Mouse (Mus musculus) kidney, embryonic 16.5 days (tissue): ENCODE data around the gene Hist1h2ad. TPM values are rescaled to one million over a fixed set of nuclear protein-coding genes. Genes with fewer than 3 reads are reported as not detected.
A peak's percentile ranks its signal among the peaks of the same experiment; 100 is the strongest.
"Not testable (repeated sequence)": the region's sequence is repeated elsewhere in the genome, so short reads cannot be mapped to it uniquely, and the experiment has no call there.

Experiments
- ATAC-seq: fragments of 200-750 bp; cut with Nextera tagmentation; 2 replicates; pipeline ENCODE4 v1.8.0; 2017; ENCODE audit warnings: moderate TSS enrichment; ENCODE audit not compliant: low FRiP score, low TSS enrichment
- H3K27ac ChIP-seq: fragments of 300-500 bp; sonication (generic); 2 replicates; pipeline ENCODE4 v1.5.1; 2014; ENCODE audit warnings: low read length
- H3K27me3 ChIP-seq: fragments of 300-500 bp; sonication (generic); 2 replicates; pipeline ENCODE4 v1.6.1; 2014; ENCODE audit warnings: low read length, control low read depth, mixed read lengths; ENCODE audit not compliant: insufficient read depth
- H3K36me3 ChIP-seq: fragments of 300-500 bp; sonication (generic); 2 replicates; pipeline ENCODE4 v1.6.1; 2014; ENCODE audit warnings: low read length, control low read depth, mixed read lengths; ENCODE audit not compliant: insufficient read depth
- H3K4me1 ChIP-seq: fragments of 300-500 bp; sonication (generic); 2 replicates; pipeline ENCODE4 v1.6.1; 2014; ENCODE audit warnings: low read length, control low read depth, mixed read lengths; ENCODE audit not compliant: insufficient read depth
- H3K4me2 ChIP-seq: fragments of 300-500 bp; sonication (generic); replicated peaks from 2 replicates; pipeline ENCODE4 v1.6.1; 2014; ENCODE audit warnings: low read depth, low read length
- H3K4me3 ChIP-seq: fragments of 300-500 bp; sonication (generic); 2 replicates; pipeline ENCODE4 v1.5.1; 2014; ENCODE audit warnings: mild to moderate bottlenecking, low read length
- H3K9ac ChIP-seq: fragments of 300-500 bp; sonication (generic); replicated peaks from 2 replicates; pipeline ENCODE4 v1.6.1; 2014; ENCODE audit warnings: low read length
- H3K9me3 ChIP-seq: fragments of 300-500 bp; sonication (generic); 2 replicates; pipeline ENCODE4 v1.6.1; 2016; ENCODE audit warnings: low read length, control low read depth
- WGBS: fragments of 180-500 bp; shearing (Covaris S2); extraction: QIAGEN DNeasy Blood & Tissue Kit; methylation state at CpG from one replicate; pipeline ENCODE4 v1.1.7; 2014; 5-methylcytosine and 5-hydroxymethylcytosine counted together
- polyA plus RNA-seq: library from polyadenylated mRNA; unstranded; fragments of >200 nt; fragmentation: Nextera tagmentation; extraction: Ambion mirVana; gene quantifications from 2 replicates; pipeline ENCODE4 v1.2.1, GENCODE M21; 2015

Gene Hist1h2ad
- polyA plus RNA-seq, 1 experiment from 2014 or later: 3.0 TPM

GRCm38 (mm10) chr13:23551931-23552914 lies 22.0 kb upstream of the Hist1h2ad start:
- Histone ChIP-seq H3K4me3 (peak overlapping the region; percentile 52), H3K9ac (peak overlapping the region; percentile 69; the same call in 1 of the 2 replicates), H3K4me2 (peak overlapping the region; percentile 68), H3K27me3 (no peaks in the 10 kb centered on the region), H3K9me3 (no peaks in the 10 kb centered on the region), H3K27ac (peak overlapping the region; percentile 96), H3K36me3 (no peaks in the 10 kb centered on the region), H3K4me1 (peaks cover 18% of the 10 kb centered on the region)
- no peak for ATAC-seq
- 49% methylated on average over 8 of the region's 8 CpGs for WGBS

GRCm38 (mm10) chr13:23552962-23553361 lies 21.2 kb upstream of the Hist1h2ad start, which contains the start of gene Hist1h1d:
TSS of gene Hist1h1d (plus strand) at chr13:23553262.
- Histone ChIP-seq H3K36me3 (no peaks in the 10 kb centered on the region), H3K27ac (peak within 1 kb of the TSS; percentile 99), H3K9me3 (no peaks in the 10 kb centered on the region), H3K4me1 (peaks cover 18% of the 10 kb centered on the region), H3K9ac (no peak within 1 kb of the TSS; the same call in 1 of the 2 replicates), H3K4me3 (no peak within 1 kb of the TSS), H3K27me3 (no peaks in the 10 kb centered on the region), H3K4me2 (peak within 1 kb of the TSS; percentile 68)
- ATAC-seq: no peak

- Histone ChIP-seq H3K36me3 (no peaks in the 10 kb centered on the region), H3K9ac (peak overlapping the region; percentile 74), H3K9me3 (no peaks in the 10 kb centered on the region), H3K4me1 (peaks cover 18% of the 10 kb centered on the region), H3K4me3 (peak overlapping the region; percentile 52), H3K4me2 (peak overlapping the region; percentile 60), H3K27ac (peak overlapping the region; percentile 99), H3K27me3 (no peaks in the 10 kb centered on the region)
- ATAC-seq: no peak
- WGBS: 19% methylated on average over 9 of the region's 9 CpGs
Measured at GRCm38 (mm10) chr13:23554393-23554792, 19.8 kb upstream of the Hist1h2ad start.

- Histone ChIP-seq H3K27ac (peak overlapping the region; percentile 99), H3K4me1 (peaks cover 18% of the 10 kb centered on the region), H3K9ac (peak overlapping the region; percentile 74), H3K4me2 (peak overlapping the region; percentile 60), H3K9me3 (no peaks in the 10 kb centered on the region), H3K36me3 (no peaks in the 10 kb centered on the region), H3K27me3 (no peaks in the 10 kb centered on the region), H3K4me3 (peak overlapping the region; percentile 52)
- peak; percentile 91 for ATAC-seq
- WGBS: under 1% methylated on average over 45 of the region's 54 CpGs
Measured at GRCm38 (mm10) chr13:23554925-23555838, 19.0 kb upstream of the Hist1h2ad start.

GRCm38 (mm10) chr13:23555839-23556416 lies 18.3 kb upstream of the Hist1h2ad start:
- Histone ChIP-seq H3K4me1 (peaks cover 13% of the 10 kb centered on the region), H3K4me3 (peak overlapping the region; percentile 52), H3K36me3 (no peaks in the 10 kb centered on the region), H3K27me3 (no peaks in the 10 kb centered on the region), H3K27ac (peak overlapping the region; percentile 99), H3K9me3 (no peaks in the 10 kb centered on the region), H3K4me2 (peak overlapping the region; percentile 60), H3K9ac (peak overlapping the region; percentile 74)
- ATAC-seq: peak; percentile 89
- under 1% methylated on average over 18 of the region's 18 CpGs for WGBS

- H3K27me3 ChIP-seq: no peaks in the 10 kb centered on the region
- no peak for ATAC-seq
- H3K9me3 ChIP-seq: no peaks in the 10 kb centered on the region
- H3K27ac ChIP-seq: peak overlapping the region; percentile 76
- no peaks in the 10 kb centered on the region for H3K36me3 ChIP-seq
- 72% methylated on average over 3 of the region's 3 CpGs for WGBS
- H3K4me3 ChIP-seq: peak overlapping the region; percentile 5; the same call in 1 of the 2 replicates
- peak overlapping the region; percentile 46; the same call in 1 of the 2 replicates for H3K9ac ChIP-seq
- peak overlapping the region; percentile 60 for H3K4me2 ChIP-seq
- H3K4me1 ChIP-seq: peaks cover 12% of the 10 kb centered on the region
Measured at GRCm38 (mm10) chr13:23556906-23557305, 17.3 kb upstream of the Hist1h2ad start.

- Histone ChIP-seq H3K27ac (peak overlapping the region; percentile 43; the same call in 1 of the 2 replicates), H3K4me2 (0 out of 2 replicates have a peak overlapping the region, but pooled peaks have one; percentile 23)
- H3K4me3 ChIP-seq, ATAC-seq, H3K4me1 ChIP-seq, H3K36me3 ChIP-seq, H3K9ac ChIP-seq, H3K27me3 ChIP-seq, H3K9me3 ChIP-seq: not testable (repeated sequence)
- WGBS: 4% methylated on average over 2 of the region's 2 CpGs
Measured at GRCm38 (mm10) chr13:23560699-23561098, 13.5 kb upstream of the Hist1h2ad start.

GRCm38 (mm10) chr13:23561531-23561882 lies 12.7 kb upstream of the Hist1h2ad start:
- peak overlapping the region; percentile 47 for H3K4me3 ChIP-seq
- H3K36me3 ChIP-seq, H3K4me1 ChIP-seq, H3K9ac ChIP-seq, ATAC-seq, H3K27me3 ChIP-seq, H3K9me3 ChIP-seq: not testable (repeated sequence)
- peak overlapping the region; percentile 100 for H3K27ac ChIP-seq
- peak overlapping the region; percentile 77 for H3K4me2 ChIP-seq
- whole genome bisulfite sequencing: 0% methylated on average over 2 of the region's 5 CpGs
